Mouse (Mus musculus): ENCODE measurements at regions not wholly inside any gene's neighbourhood (a gene's known extent, or its start where the extent isn't known, plus 50 kb on each side); places are given as distances from the start of the nearest gene placed in this dataset.
A peak's percentile ranks its signal among the peaks of the same experiment; 100 is the strongest.

GRCm38 (mm10) chr13:112207617-112208235, 80.5 kb upstream of the Ankrd55 start:
- no peaks in the 10 kb centered on the region for H3K4me1 ChIP-seq (replicated peaks)

DNA sequence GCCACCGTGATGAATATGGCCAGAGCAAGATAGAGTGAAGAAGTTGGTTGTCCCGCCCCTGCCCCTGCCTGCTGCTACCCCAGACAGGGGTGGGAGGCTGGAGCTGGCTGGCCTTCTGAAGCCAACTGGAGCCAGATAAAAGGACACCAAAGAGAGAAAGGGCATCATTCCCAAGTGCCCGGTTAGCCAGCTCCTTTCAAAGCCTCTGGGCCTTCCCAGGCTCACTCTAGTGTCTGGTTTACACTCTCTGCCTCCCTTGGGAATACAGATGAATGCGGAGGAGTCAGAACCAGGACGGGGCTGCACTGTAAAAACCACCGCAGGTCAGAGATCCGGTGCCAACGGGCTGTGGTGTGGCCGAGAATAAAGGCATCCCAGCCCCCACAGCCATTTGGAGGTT, 76.4 kb upstream of the Ankrd55 start:
- ATAC-seq: no peak
- Histone ChIP-seq H3K27ac (no peak overlapping the region), H3K27me3 (replicated peaks) (no peaks in the 10 kb centered on the region), H3K9me3 (no peaks in the 10 kb centered on the region), H3K36me3 (no peaks in the 10 kb centered on the region), H3K4me2 (replicated peaks) (no peak overlapping the region), H3K4me1 (replicated peaks) (no peaks in the 10 kb centered on the region), H3K9ac (no peak overlapping the region), H3K4me3 (replicated peaks) (no peak overlapping the region)
- 70% methylated on average over 9 of the region's 9 CpGs for WGBS

More at GRCm38 (mm10) chr13:112207617-112208235, 80.5 kb upstream of the Ankrd55 start:
- WGBS: 84% methylated on average over 12 of the region's 12 CpGs
- Histone ChIP-seq H3K9me3 (no peaks in the 10 kb centered on the region), H3K4me3 (replicated peaks) (no peak overlapping the region), H3K9ac (no peak overlapping the region), H3K36me3 (no peaks in the 10 kb centered on the region), H3K27ac (no peak overlapping the region), H3K27me3 (replicated peaks) (no peaks in the 10 kb centered on the region), H3K4me2 (replicated peaks) (no peak overlapping the region)
- no peak for ATAC-seq

DNA sequence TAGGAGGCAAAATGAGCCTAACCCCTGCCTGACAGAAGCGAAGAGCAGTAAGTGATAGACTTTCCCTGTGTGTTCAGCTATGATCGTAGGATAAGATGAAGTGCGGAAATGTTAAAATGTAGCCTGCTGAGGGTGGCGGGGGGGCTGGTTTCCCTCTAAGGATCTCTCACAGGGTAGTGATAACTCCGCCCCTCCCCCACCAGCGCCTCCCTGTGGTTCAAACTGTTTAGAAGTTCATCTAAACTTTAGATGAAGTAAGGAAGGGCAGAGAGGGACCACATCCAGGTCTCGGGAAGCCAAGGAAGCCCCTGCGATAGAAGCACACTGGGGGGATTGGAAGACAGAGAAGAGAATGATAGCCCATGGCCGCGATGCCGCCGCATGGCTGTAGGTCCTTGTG, 75.9 kb upstream of the Ankrd55 start:
- Histone ChIP-seq H3K27ac (no peak overlapping the region), H3K4me1 (replicated peaks) (no peaks in the 10 kb centered on the region), H3K4me3 (replicated peaks) (no peak overlapping the region), H3K36me3 (no peaks in the 10 kb centered on the region), H3K9me3 (no peaks in the 10 kb centered on the region), H3K27me3 (replicated peaks) (no peaks in the 10 kb centered on the region), H3K4me2 (replicated peaks) (no peak overlapping the region), H3K9ac (no peak overlapping the region)
- 77% methylated on average over 12 of the region's 12 CpGs for WGBS
- no peak for ATAC-seq

- no peak for ATAC-seq
- Histone ChIP-seq H3K9me3 (no peaks in the 10 kb centered on the region), H3K27me3 (replicated peaks) (no peaks in the 10 kb centered on the region), H3K4me3 (replicated peaks) (no peak overlapping the region), H3K9ac (no peak overlapping the region), H3K27ac (no peak overlapping the region), H3K4me2 (replicated peaks) (no peak overlapping the region), H3K4me1 (replicated peaks) (no peaks in the 10 kb centered on the region), H3K36me3 (no peaks in the 10 kb centered on the region)
- 77% methylated on average over 17 of the region's 17 CpGs for WGBS
Observed at GRCm38 (mm10) chr13:112213652-112214081, 74.6 kb upstream of the Ankrd55 start.

- no peak overlapping the region for H3K4me2 ChIP-seq (replicated peaks)
- H3K36me3 ChIP-seq: no peaks in the 10 kb centered on the region
- H3K27me3 ChIP-seq (replicated peaks): no peaks in the 10 kb centered on the region
- H3K4me1 ChIP-seq (replicated peaks): no peaks in the 10 kb centered on the region
- no peak overlapping the region for H3K4me3 ChIP-seq (replicated peaks)
- H3K9ac ChIP-seq: no peak overlapping the region
- no peak for ATAC-seq
- no peaks in the 10 kb centered on the region for H3K9me3 ChIP-seq
- no peak overlapping the region for H3K27ac ChIP-seq
- WGBS: 94% methylated on average over 14 of the region's 14 CpGs
Observed at GRCm38 (mm10) chr13:112216084-112216483, 72.2 kb upstream of the Ankrd55 start.

GRCm38 (mm10) chr13:112218389-112218788, 69.9 kb upstream of the Ankrd55 start:
- 60% methylated on average over 5 of the region's 5 CpGs for WGBS
- H3K9ac ChIP-seq: no peak overlapping the region
- no peak overlapping the region for H3K4me2 ChIP-seq (replicated peaks)
- ATAC-seq: no peak
- H3K36me3 ChIP-seq: no peaks in the 10 kb centered on the region
- H3K27ac ChIP-seq: no peak overlapping the region
- H3K9me3 ChIP-seq: no peaks in the 10 kb centered on the region
- no peak overlapping the region for H3K4me3 ChIP-seq (replicated peaks)
- no peaks in the 10 kb centered on the region for H3K27me3 ChIP-seq (replicated peaks)
- H3K4me1 ChIP-seq (replicated peaks): no peaks in the 10 kb centered on the region

- Histone ChIP-seq H3K4me2 (replicated peaks) (no peak overlapping the region), H3K36me3 (no peaks in the 10 kb centered on the region), H3K9me3 (no peaks in the 10 kb centered on the region), H3K27ac (no peak overlapping the region), H3K4me3 (replicated peaks) (no peak overlapping the region), H3K27me3 (replicated peaks) (no peaks in the 10 kb centered on the region), H3K9ac (no peak overlapping the region), H3K4me1 (replicated peaks) (no peaks in the 10 kb centered on the region)
- no peak for ATAC-seq
- WGBS: 73% methylated on average over 8 of the region's 8 CpGs
Observed at GRCm38 (mm10) chr13:112220184-112220583, 68.1 kb upstream of the Ankrd55 start.

DNA sequence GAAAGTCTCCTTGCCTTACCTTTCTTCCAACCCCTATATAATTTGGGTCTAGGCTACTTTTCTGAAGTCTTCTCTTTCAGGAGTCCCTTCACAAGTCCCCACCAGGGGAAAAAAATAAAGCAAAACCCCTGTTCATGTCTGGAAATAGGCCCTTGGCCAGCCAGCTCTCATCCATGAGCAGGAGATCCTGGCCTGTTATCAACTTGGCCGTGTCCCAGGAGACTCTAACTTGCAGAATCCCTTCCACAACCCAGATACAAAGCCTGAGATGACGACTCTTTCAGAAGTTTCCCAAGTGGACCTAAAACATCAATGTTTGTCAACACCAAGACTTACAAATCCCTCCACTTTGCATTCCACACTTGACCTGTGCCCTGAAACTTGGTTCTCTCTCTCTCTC, 64.6 kb upstream of the Ankrd55 start:
- Histone ChIP-seq H3K4me1 (replicated peaks) (no peaks in the 10 kb centered on the region), H3K9me3 (no peaks in the 10 kb centered on the region), H3K4me2 (replicated peaks) (no peak overlapping the region), H3K36me3 (no peaks in the 10 kb centered on the region), H3K27ac (no peak overlapping the region), H3K27me3 (replicated peaks) (no peaks in the 10 kb centered on the region), H3K9ac (no peak overlapping the region), H3K4me3 (replicated peaks) (no peak overlapping the region)
- no peak for ATAC-seq
- WGBS: 65% methylated on average over 2 of the region's 2 CpGs

- Histone ChIP-seq H3K9ac (no peak overlapping the region), H3K4me1 (replicated peaks) (no peaks in the 10 kb centered on the region), H3K9me3 (no peaks in the 10 kb centered on the region), H3K4me3 (replicated peaks) (no peak overlapping the region), H3K27me3 (replicated peaks) (no peaks in the 10 kb centered on the region), H3K27ac (peak overlapping the region; percentile 74; the same call in 1 of the 2 replicates), H3K36me3 (no peaks in the 10 kb centered on the region), H3K4me2 (replicated peaks) (peak overlapping the region; percentile 11; the same call in 1 of the 2 replicates)
- 35% methylated on average over 13 of the region's 13 CpGs for WGBS
- ATAC-seq: peak; percentile 83
Observed at GRCm38 (mm10) chr13:112227766-112228165, 60.5 kb upstream of the Ankrd55 start.

DNA sequence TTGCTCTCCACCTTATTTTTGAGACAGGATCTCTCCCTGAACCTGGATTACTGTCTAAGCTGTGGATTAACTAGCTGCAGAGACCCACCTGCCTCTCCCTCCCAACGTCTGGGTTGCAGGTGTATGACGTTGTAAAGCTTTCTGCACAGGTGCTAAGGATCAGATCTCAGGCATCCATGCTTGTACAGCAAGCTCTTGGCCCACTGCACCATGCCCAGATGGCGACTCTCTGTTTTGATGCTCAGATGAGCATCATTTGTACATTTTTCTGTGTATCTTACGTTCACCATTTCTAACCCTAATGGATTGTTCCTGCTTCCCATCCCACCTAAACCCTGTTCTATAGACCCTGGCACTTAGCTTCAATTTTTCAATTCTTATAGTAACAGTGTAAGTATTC, 59.4 kb upstream of the Ankrd55 start:
- WGBS: 68% methylated on average over 4 of the region's 4 CpGs
- no peaks in the 10 kb centered on the region for H3K9me3 ChIP-seq
- H3K4me1 ChIP-seq (replicated peaks): no peaks in the 10 kb centered on the region
- no peak overlapping the region for H3K4me3 ChIP-seq (replicated peaks)
- H3K27me3 ChIP-seq (replicated peaks): no peaks in the 10 kb centered on the region
- H3K36me3 ChIP-seq: no peaks in the 10 kb centered on the region
- ATAC-seq: no peak
- no peak overlapping the region for H3K9ac ChIP-seq
- H3K4me2 ChIP-seq (replicated peaks): no peak overlapping the region
- H3K27ac ChIP-seq: no peak overlapping the region

DNA sequence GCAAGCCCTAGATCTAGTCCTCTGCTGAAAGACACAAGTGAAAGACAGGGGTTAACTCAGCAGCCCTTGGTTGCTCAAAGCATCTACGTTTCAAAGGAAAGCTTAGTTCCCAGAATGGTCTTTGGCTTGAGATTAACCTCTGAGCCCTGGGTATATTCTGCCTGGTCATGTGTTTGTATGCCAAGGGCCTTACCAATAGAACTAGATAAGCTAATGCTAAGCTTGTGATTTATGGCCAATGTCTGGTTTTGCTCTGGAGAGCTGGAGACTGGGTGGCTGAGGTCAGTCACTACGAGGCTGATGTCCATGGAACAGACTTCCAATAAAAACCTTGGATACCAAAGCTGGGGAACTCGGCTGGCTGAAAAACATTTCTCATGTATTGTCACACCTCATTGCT, 58.1 kb upstream of the Ankrd55 start:
- no peak for ATAC-seq
- Histone ChIP-seq H3K36me3 (no peaks in the 10 kb centered on the region), H3K4me2 (replicated peaks) (no peak overlapping the region), H3K4me1 (replicated peaks) (no peaks in the 10 kb centered on the region), H3K9me3 (no peaks in the 10 kb centered on the region), H3K27ac (no peak overlapping the region), H3K9ac (no peak overlapping the region), H3K27me3 (replicated peaks) (no peaks in the 10 kb centered on the region), H3K4me3 (replicated peaks) (no peak overlapping the region)
- 46% methylated on average over 3 of the region's 3 CpGs for WGBS

- no peak for ATAC-seq
- Histone ChIP-seq H3K36me3 (no peaks in the 10 kb centered on the region), H3K9ac (no peak overlapping the region), H3K27ac (no peak overlapping the region), H3K4me1 (replicated peaks) (no peaks in the 10 kb centered on the region), H3K4me3 (replicated peaks) (no peak overlapping the region), H3K4me2 (replicated peaks) (no peak overlapping the region), H3K9me3 (no peaks in the 10 kb centered on the region), H3K27me3 (replicated peaks) (no peaks in the 10 kb centered on the region)
- 80% methylated on average over 6 of the region's 6 CpGs for WGBS
Observed at GRCm38 (mm10) chr13:112234695-112235094, 53.6 kb upstream of the Ankrd55 start.

GRCm38 (mm10) chr13:112236956-112237355, 51.3 kb upstream of the Ankrd55 start:
- Histone ChIP-seq H3K27ac (no peak overlapping the region), H3K9me3 (no peaks in the 10 kb centered on the region)
- WGBS: 57% methylated on average over 6 of the region's 6 CpGs

More at GRCm38 (mm10) chr13:112236956-112237355, 51.3 kb upstream of the Ankrd55 start:
- H3K4me3 ChIP-seq (replicated peaks): no peak overlapping the region
- no peak overlapping the region for H3K9ac ChIP-seq
- no peak overlapping the region for H3K4me2 ChIP-seq (replicated peaks)
- no peaks in the 10 kb centered on the region for H3K27me3 ChIP-seq (replicated peaks)
- no peaks in the 10 kb centered on the region for H3K4me1 ChIP-seq (replicated peaks)
- H3K36me3 ChIP-seq: no peaks in the 10 kb centered on the region
- no peak for ATAC-seq

Measured in intestine, embryonic 15.5 days (tissue).